Mouse (Mus musculus) small intestine, adult 2 months (tissue): ENCODE data around the gene Pla2g5. TPM values are rescaled to one million over a fixed set of nuclear protein-coding genes. Genes with fewer than 3 reads are reported as not detected.

Experiments
- H3K27ac ChIP-seq: fragments of 200-500 bp; 2 replicates; pipeline ENCODE4 v1.5.1; 2012; ENCODE audit warnings: low read depth, low read length, control low read depth, inconsistent platforms; ENCODE audit not compliant: insufficient read depth
- H3K27me3 ChIP-seq: fragments of 200-500 bp; 2 replicates; pipeline ENCODE4 v1.6.1; 2012; ENCODE audit warnings: mild to moderate bottlenecking, moderate library complexity, low read length, inconsistent platforms; ENCODE audit not compliant: control insufficient read depth, insufficient read depth
- H3K36me3 ChIP-seq: fragments of 200-500 bp; 2 replicates; pipeline ENCODE4 v1.6.1; 2012; ENCODE audit warnings: mild to moderate bottlenecking, low read length, control low read depth, inconsistent platforms; ENCODE audit not compliant: control insufficient read depth, insufficient read depth
- H3K4me1 ChIP-seq: fragments of 200-500 bp; 2 replicates; pipeline ENCODE4 v1.6.1; 2012; ENCODE audit warnings: low read length, inconsistent platforms, mixed read lengths; ENCODE audit not compliant: control insufficient read depth, insufficient read depth, insufficient read length
- H3K4me3 ChIP-seq: fragments of 200-500 bp; 2 replicates; pipeline ENCODE4 v1.5.1; 2012; ENCODE audit warnings: low read depth, mild to moderate bottlenecking, control low read depth, inconsistent platforms, low read length, moderate library complexity
- CTCF ChIP-seq: fragments of 200-500 bp; IDR thresholded peaks from 2 replicates; pipeline ENCODE4 v1.5.1; 2012; ENCODE audit warnings: low read depth, mild to moderate bottlenecking, control low read depth, inconsistent platforms, low read length, moderate library complexity, mixed read lengths; ENCODE audit not compliant: insufficient replicate concordance, insufficient read length; ENCODE audit errors: extremely low read depth
- POLR2A ChIP-seq: fragments of 200-500 bp; IDR thresholded peaks from 2 replicates; pipeline ENCODE4 v1.6.1; 2012; ENCODE audit warnings: low read depth, mild to moderate bottlenecking, control low read depth, inconsistent platforms, low read length, moderate library complexity
- WGBS: fragments of 180-500 bp; shearing (Covaris S2); methylation state at CpG from one replicate; pipeline ENCODE4 v1.1.7; 2018; 5-methylcytosine and 5-hydroxymethylcytosine counted together
- polyA plus RNA-seq: library from polyadenylated mRNA; depleted of rRNA; stranded (reverse); fragments of >200 nt; gene quantifications from 2 replicates; pipeline ENCODE4 v1.2.3, GENCODE M21; 2012

Gene Pla2g5
- polyA plus RNA-seq, 1 experiment: 6.0 TPM

DNA sequence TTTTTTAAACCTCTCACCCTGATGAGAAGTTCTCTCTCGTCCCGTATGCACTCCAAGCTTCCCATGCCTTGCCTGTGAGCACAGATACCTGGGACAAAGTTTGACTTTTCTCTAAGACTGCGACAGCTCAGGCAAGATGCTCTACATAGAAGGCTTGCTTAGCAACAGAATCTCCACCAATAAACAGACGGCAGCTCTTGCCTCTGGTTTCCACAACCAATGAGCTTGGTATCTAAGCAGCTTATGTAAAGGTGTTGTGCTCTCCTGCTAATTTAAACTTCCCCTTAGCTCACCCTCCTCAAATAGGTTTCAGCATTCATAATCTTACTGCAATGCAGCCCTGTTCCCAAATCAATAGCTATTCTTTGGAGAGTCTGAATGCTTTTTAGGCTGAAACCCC lies 61.7 kb downstream of the Pla2g5 start:
- TF ChIP-seq CTCF (no peak), POLR2A (no peak)
- H3K4me1 ChIP-seq: peaks cover 10% of the 10 kb centered on the region; the same call in 1 of the 2 replicates
- H3K36me3 ChIP-seq: no peaks in the 10 kb centered on the region
- H3K27me3 ChIP-seq: no peaks in the 10 kb centered on the region
- H3K27ac ChIP-seq: no peak overlapping the region
- H3K4me3 ChIP-seq: no peak overlapping the region
- WGBS: 89% methylated on average over 4 of the region's 4 CpGs

DNA sequence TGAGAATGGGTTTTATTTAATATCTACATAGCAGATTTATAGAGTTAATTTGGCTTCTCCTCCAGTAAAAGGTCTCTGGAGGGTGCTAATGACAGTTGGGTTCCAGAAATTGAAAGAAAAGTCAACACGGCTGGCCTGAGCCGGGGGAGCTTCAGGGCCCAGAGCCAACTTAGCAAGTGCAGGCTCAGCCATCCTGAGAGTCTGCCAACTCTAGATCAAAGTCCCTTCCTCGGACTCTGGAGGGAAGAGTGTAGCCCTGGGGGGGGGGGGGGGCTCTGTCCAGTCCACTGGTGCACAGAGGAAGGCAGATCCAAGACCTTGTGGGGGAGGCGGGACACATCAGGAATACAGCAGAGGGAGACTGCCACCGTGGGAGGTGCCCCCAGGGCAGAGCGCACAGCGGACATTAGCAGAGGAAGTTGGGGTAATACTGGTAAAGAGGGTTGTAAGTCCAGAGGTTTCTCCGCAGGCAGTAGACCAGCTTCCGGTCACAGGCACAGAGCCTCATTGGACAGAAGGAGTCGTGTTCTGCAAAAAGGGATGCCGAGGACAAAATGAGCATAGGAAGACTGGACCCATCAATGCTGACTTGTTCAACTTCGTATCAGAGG lies 63.0 kb downstream of the Pla2g5 start:
- H3K4me1 ChIP-seq: peaks cover 10% of the 10 kb centered on the region; the same call in 1 of the 2 replicates
- 22% methylated on average over 12 of the region's 12 CpGs for WGBS
- H3K27ac ChIP-seq: no peak overlapping the region
- no peaks in the 10 kb centered on the region for H3K36me3 ChIP-seq
- no peaks in the 10 kb centered on the region for H3K27me3 ChIP-seq
- TF ChIP-seq CTCF: no peak
- TF ChIP-seq POLR2A: no peak
- H3K4me3 ChIP-seq: peak overlapping the region; percentile 34

DNA sequence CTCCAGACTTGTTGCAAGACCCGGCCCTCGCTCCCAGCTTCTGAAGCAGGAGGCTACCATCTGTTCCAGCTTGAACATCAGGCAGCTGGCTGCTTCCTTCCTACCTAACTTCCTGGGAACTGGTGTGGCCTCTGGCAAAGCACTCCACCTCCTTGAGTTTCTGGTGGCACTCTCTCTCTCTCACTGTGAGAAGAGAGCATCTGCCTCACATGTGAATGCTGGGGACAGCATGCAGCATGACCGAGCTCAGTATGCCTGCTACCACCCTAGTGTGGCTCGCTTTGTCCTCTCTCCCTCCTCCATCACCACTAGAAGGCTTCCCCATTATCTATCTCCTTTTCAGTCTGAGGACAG lies 66.1 kb downstream of the Pla2g5 start:
- WGBS: 74% methylated on average over 4 of the region's 4 CpGs
- Histone ChIP-seq H3K27ac (no peak overlapping the region), H3K4me3 (no peak overlapping the region), H3K36me3 (no peaks in the 10 kb centered on the region), H3K4me1 (peaks cover 13% of the 10 kb centered on the region; the same call in 1 of the 2 replicates), H3K27me3 (no peaks in the 10 kb centered on the region)
- TF ChIP-seq CTCF (no peak), POLR2A (no peak)

DNA sequence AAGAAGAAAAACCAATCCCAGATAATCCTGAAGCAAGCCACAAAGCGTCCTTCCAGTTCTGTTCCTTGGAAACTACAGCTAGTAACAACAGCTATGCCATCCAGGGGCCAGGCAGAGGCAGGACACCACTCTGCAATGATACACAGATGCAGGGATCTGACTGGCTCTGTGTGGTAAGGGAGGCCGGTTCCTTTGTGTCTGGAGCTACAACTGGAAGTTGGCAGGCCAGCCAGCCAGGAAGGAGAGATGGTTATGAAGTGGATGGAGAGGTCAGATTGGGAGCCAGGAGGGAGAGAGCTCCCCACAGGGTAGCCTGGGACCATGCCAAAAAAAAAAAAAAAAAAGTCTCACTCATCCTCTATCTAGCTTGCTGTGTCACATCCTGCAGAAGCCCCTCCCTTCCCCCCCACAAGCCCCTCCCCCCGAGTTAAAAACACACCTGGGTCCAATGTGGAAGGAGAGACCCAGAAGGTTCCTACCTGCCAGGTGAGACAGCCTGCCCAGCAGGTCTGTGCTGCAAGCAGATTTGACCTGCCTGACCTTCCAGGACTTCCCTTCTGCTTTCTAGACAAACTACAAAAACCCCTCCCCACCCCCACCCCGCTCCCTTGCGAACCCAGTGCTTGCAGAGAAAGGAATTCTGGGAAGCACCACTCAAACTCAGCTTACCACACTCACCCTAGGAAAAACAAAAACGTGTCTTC lies 66.6 kb downstream of the Pla2g5 start:
- H3K27ac ChIP-seq: no peak overlapping the region
- TF ChIP-seq CTCF: no peak
- no peak for TF ChIP-seq POLR2A
- WGBS: 55% methylated on average over 6 of the region's 6 CpGs

DNA sequence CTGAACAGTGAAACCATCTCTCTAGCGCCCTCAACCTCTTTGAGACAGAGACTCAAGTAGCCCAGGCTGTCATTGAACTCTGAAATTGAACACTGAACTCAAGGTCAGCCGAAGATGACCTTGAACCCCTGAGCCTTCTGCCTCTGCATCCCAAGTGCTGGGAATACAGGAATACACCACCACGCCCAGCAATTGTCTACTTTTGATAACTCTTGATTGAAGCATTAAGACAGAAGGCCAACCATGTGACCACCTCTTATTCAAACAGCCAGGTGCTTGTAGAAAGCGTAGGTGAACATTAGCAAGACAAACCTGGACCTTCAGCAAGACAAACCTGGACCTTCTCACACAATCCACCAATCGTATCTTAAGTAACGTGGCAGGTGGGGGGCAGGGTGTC lies 68.9 kb downstream of the Pla2g5 start:
- 94% methylated on average over 6 of the region's 6 CpGs for WGBS
- peaks cover 9% of the 10 kb centered on the region; the same call in 1 of the 2 replicates for H3K4me1 ChIP-seq

More for the DNA sequence above, 66.6 kb downstream of the Pla2g5 start:
- peaks cover 16% of the 10 kb centered on the region; the same call in 1 of the 2 replicates for H3K4me1 ChIP-seq
- H3K27me3 ChIP-seq: no peaks in the 10 kb centered on the region
- H3K4me3 ChIP-seq: no peak overlapping the region
- no peaks in the 10 kb centered on the region for H3K36me3 ChIP-seq

DNA sequence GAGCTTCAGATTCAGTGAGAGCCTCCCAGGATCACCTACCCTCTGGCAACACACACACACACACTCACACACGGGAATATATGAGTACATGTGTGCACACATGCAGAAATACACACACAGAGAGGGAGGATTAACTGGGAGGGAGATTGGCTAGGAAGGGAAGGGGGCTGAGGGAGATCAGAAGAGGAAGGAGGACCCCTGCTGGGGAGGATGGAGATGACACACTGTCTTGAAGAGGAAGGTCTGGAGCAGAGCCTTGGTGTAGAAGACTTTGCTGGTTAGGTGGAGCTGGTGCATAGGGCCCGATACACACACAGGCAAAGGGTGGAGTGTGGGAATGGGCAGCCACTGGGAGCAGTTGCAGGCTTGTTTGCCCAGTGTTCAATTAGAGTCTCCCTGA lies 70.0 kb downstream of the Pla2g5 start:
- H3K4me3 ChIP-seq: no peak overlapping the region
- H3K27ac ChIP-seq: no peak overlapping the region
- H3K27me3 ChIP-seq: no peaks in the 10 kb centered on the region; the same call in 1 of the 2 replicates
- no peak for TF ChIP-seq POLR2A
- TF ChIP-seq CTCF: peak; percentile 30; the same call in 1 of the 2 replicates
- no peaks in the 10 kb centered on the region for H3K36me3 ChIP-seq
- peaks cover 9% of the 10 kb centered on the region; the same call in 1 of the 2 replicates for H3K4me1 ChIP-seq
- WGBS: 53% methylated on average over 2 of the region's 2 CpGs

More for the DNA sequence above, 68.9 kb downstream of the Pla2g5 start:
- TF ChIP-seq POLR2A: no peak
- TF ChIP-seq CTCF: no peak
- H3K4me3 ChIP-seq: no peak overlapping the region
- H3K36me3 ChIP-seq: no peaks in the 10 kb centered on the region
- no peaks in the 10 kb centered on the region; the same call in 1 of the 2 replicates for H3K27me3 ChIP-seq
- no peak overlapping the region for H3K27ac ChIP-seq

DNA sequence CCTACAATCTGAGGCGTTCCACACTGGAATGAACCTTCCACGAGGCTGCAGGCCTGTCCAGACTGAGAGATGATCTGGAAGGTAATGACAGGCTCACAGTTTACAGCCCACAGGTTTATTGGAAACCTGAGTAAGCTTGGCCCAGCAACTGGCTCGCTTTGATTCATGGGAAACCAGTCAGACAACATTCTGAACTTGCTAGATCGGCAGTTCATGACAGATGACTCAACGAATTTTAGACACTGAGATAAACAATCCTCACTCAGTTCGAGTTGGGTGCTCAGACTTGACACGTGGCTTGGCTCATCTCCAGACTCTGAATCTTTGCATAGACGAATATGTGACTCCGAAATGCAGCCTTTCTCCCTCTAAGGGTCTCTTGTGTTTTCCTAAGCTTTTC lies 70.7 kb downstream of the Pla2g5 start:
- Histone ChIP-seq H3K4me3 (no peak overlapping the region), H3K27ac (no peak overlapping the region), H3K27me3 (no peaks in the 10 kb centered on the region; the same call in 1 of the 2 replicates), H3K4me1 (peaks cover 9% of the 10 kb centered on the region; the same call in 1 of the 2 replicates), H3K36me3 (no peaks in the 10 kb centered on the region)
- WGBS: 9% methylated on average over 9 of the region's 9 CpGs
- TF ChIP-seq POLR2A: no peak
- no peak for TF ChIP-seq CTCF
